Mouse (Mus musculus): ENCODE measurements at regions not wholly inside any gene's neighbourhood (a gene's known extent, or its start where the extent isn't known, plus 50 kb on each side); places are given as distances from the start of the nearest gene placed in this dataset.

DNA sequence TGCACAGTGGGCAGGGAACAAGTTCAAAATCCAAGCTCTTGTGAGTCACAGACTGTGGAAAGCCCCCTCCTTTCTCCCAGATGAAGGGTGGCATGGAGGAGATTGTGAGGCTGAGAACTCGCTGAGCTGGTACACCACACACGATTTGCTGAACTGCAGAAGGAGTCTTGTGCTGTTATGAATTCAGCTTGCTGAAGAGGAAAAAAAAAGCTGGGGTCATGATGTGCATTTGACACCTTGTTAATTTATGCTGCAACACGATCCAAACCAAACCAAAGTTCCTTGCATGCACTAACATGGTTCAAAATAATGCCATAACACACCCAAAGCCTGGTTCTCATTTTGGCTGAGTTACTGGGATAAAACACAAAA lies 485.9 kb downstream of the Hdgfl1 start:
- no peak overlapping the region for H3K27ac ChIP-seq (ENCODE audit: control insufficient read depth, insufficient read depth, low read length)
- no peaks in the 10 kb centered on the region for H3K4me1 ChIP-seq (replicated peaks; ENCODE audit: control insufficient read depth, insufficient read depth, low read length)
- H3K27me3 ChIP-seq (ENCODE audit: control insufficient read depth, insufficient read depth, low read length), result no peaks in the 10 kb centered on the region
- TF ChIP-seq CTCF (IDR thresholded peaks at IDR 0.05; ENCODE audit: borderline replicate concordance, control insufficient read depth, extremely low read depth, insufficient read depth, low read length, poor library complexity) (no peak), POLR2A (IDR thresholded peaks at IDR 0.05; ENCODE audit: control insufficient read depth, extremely low read depth, insufficient read depth, low read length, poor library complexity) (no peak)
- WGBS, result 71% methylated on average over 3 of the region's 3 CpGs
- H3K36me3 ChIP-seq (ENCODE audit: control insufficient read depth, insufficient read depth, low read length), result no peaks in the 10 kb centered on the region
- DNase-seq, result no peak
- no peak overlapping the region for H3K4me3 ChIP-seq (ENCODE audit: control insufficient read depth, insufficient read depth, low read length)

DNA sequence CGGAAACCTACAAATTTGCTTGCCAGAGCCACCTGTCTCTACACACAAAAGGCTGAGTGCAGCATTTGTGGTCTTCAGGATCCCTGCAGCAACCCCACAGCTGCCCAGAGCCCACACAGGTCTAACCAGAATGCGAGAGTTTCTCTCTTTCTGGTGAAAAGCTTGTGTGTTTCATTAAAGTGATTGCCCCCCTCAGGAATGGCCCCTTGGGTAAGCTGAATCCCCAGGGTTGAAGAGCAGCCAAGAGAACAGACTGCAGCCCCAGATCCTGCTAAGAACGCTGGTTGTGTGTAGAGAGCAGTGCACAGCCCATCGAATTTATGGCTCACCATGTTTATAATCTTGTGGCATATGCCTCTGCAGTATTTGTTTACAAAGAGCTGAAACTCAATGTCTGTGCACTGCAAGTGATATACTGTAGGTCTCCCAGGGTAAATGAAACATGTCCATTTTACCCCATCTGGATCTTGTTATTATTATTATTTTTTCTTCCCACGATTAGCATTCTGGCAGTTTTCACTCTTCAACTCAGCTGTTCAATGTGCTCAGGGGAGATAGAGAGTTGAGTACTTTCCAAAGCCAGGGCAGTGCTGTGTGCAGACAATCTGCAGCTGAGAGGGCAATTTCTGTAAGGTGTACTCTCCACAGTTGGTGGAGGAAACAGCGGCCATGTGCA lies 486.4 kb downstream of the Hdgfl1 start:
- Histone ChIP-seq H3K4me1 (replicated peaks; ENCODE audit: control insufficient read depth, insufficient read depth, low read length) (no peaks in the 10 kb centered on the region), H3K27me3 (ENCODE audit: control insufficient read depth, insufficient read depth, low read length) (no peaks in the 10 kb centered on the region), H3K36me3 (ENCODE audit: control insufficient read depth, insufficient read depth, low read length) (no peaks in the 10 kb centered on the region), H3K27ac (ENCODE audit: control insufficient read depth, insufficient read depth, low read length) (no peak overlapping the region; the same call in 1 of the 2 replicates), H3K4me3 (ENCODE audit: control insufficient read depth, insufficient read depth, low read length) (no peak overlapping the region)
- 86% methylated on average over 6 of the region's 6 CpGs for WGBS
- DNase-seq, result no peak
- TF ChIP-seq POLR2A (IDR thresholded peaks at IDR 0.05; ENCODE audit: control insufficient read depth, extremely low read depth, insufficient read depth, low read length, poor library complexity) (no peak), CTCF (IDR thresholded peaks at IDR 0.05; ENCODE audit: borderline replicate concordance, control insufficient read depth, extremely low read depth, insufficient read depth, low read length, poor library complexity) (no peak)

DNA sequence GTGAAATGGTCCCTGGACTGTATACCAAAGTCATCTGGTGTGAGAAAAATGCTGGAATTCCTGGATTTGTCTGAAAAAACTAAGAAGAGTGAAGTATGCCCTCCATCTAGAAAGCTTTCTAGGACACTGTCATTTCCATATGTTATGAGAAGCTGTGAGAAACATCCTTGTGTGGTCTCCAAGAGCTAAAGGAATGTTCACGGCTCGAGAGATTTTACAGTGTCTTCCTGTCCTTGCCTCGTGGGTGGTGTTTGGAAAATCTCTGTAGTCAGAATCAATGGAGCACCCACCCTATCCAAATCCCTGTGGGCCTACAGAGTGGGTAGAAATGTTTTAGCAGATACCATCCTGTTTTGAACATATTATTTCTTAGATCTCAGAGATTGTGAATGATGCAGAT lies 487.7 kb downstream of the Hdgfl1 start:
- H3K36me3 ChIP-seq (ENCODE audit: control insufficient read depth, insufficient read depth, low read length), result no peaks in the 10 kb centered on the region
- H3K27me3 ChIP-seq (ENCODE audit: control insufficient read depth, insufficient read depth, low read length), result no peaks in the 10 kb centered on the region
- H3K4me1 ChIP-seq (replicated peaks; ENCODE audit: control insufficient read depth, insufficient read depth, low read length), result no peaks in the 10 kb centered on the region
- H3K27ac ChIP-seq (ENCODE audit: control insufficient read depth, insufficient read depth, low read length), result no peak overlapping the region
- H3K4me3 ChIP-seq (ENCODE audit: control insufficient read depth, insufficient read depth, low read length), result no peak overlapping the region
- WGBS, result 87% methylated on average over 3 of the region's 3 CpGs
- DNase-seq, result no peak
- no peak for TF ChIP-seq CTCF (IDR thresholded peaks at IDR 0.05; ENCODE audit: borderline replicate concordance, control insufficient read depth, extremely low read depth, insufficient read depth, low read length, poor library complexity)

DNA sequence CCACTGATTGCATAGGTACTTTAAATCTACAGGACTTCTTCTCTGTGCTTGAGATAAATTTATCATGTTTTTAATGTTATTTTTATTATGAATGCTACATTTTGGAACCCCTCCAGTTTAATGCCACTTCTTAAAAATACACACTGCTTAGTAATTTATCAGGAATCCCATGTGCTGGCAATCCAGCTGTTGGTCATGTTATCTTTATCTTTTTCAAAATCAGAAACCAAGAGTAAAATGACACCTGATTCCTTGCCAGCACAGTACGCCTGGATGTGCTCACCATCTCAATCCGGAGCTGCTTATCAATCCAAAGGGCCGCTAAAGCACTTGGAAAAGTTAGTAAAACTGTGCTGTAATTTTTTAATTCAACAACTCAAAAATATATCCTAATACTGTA lies 497.1 kb downstream of the Hdgfl1 start:
- TF ChIP-seq CTCF (IDR thresholded peaks at IDR 0.05; ENCODE audit: borderline replicate concordance, control insufficient read depth, extremely low read depth, insufficient read depth, low read length, poor library complexity), result no peak
- TF ChIP-seq POLR2A (IDR thresholded peaks at IDR 0.05; ENCODE audit: control insufficient read depth, extremely low read depth, insufficient read depth, low read length, poor library complexity), result no peak
- Histone ChIP-seq H3K36me3 (ENCODE audit: control insufficient read depth, insufficient read depth, low read length) (no peaks in the 10 kb centered on the region), H3K27ac (ENCODE audit: control insufficient read depth, insufficient read depth, low read length) (no peak overlapping the region), H3K27me3 (ENCODE audit: control insufficient read depth, insufficient read depth, low read length) (no peaks in the 10 kb centered on the region), H3K4me1 (replicated peaks; ENCODE audit: control insufficient read depth, insufficient read depth, low read length) (no peaks in the 10 kb centered on the region), H3K4me3 (ENCODE audit: control insufficient read depth, insufficient read depth, low read length) (no peak overlapping the region)
- DNase-seq, result no peak
- WGBS, result 88% methylated on average over 3 of the region's 3 CpGs

DNA sequence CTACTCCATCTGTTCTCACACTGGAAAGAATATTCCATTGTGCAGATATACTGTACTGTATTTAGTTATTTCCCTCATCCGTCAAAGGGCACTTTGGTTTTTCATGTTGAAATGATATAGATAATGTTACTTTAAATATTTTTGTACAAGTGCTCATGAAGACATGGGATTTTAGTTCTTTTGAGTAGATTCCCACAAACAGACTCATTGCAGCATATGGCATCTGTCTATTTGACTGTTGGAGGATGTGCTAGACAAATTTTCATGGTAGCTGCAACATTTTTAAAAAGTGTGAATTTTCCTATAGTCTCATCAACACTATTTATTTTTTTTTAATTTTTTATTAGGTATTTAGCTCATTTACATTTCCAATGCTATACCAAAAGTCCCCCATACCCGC lies 502.5 kb downstream of the Hdgfl1 start:
- Histone ChIP-seq H3K27me3 (ENCODE audit: control insufficient read depth, insufficient read depth, low read length) (no peaks in the 10 kb centered on the region), H3K4me1 (replicated peaks; ENCODE audit: control insufficient read depth, insufficient read depth, low read length) (no peaks in the 10 kb centered on the region), H3K27ac (ENCODE audit: control insufficient read depth, insufficient read depth, low read length) (no peak overlapping the region), H3K36me3 (ENCODE audit: control insufficient read depth, insufficient read depth, low read length) (no peaks in the 10 kb centered on the region), H3K4me3 (ENCODE audit: control insufficient read depth, insufficient read depth, low read length) (no peak overlapping the region)
- TF ChIP-seq CTCF (IDR thresholded peaks at IDR 0.05; ENCODE audit: borderline replicate concordance, control insufficient read depth, extremely low read depth, insufficient read depth, low read length, poor library complexity) (no peak), POLR2A (IDR thresholded peaks at IDR 0.05; ENCODE audit: control insufficient read depth, extremely low read depth, insufficient read depth, low read length, poor library complexity) (no peak)
- 98% methylated on average over 2 of the region's 2 CpGs for WGBS
- DNase-seq, result no peak

DNA sequence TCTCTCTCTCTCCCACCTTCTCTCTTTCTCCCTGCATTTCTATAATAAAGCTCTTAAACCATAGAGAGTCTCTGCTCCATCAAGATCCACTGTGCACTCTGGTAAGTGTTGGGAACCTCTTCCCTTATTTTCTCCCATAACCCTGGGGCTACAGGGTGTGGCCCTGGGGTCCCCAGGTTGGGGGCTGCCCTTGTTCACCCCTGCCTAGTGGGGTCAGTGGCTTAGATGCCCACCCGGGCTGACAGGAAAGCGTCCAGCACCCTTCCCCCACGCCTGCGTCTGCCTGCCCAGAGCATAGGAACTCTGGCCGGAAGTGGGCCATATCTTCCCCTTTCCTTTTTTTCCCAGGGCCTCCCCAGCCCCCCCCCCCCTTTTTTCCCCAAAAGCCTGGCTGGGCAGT lies 534.0 kb downstream of the Hdgfl1 start:
- WGBS, result 70% methylated on average over 5 of the region's 5 CpGs
- no peaks in the 10 kb centered on the region for H3K36me3 ChIP-seq (ENCODE audit: control insufficient read depth, insufficient read depth, low read length)
- H3K4me3 ChIP-seq (ENCODE audit: control insufficient read depth, insufficient read depth, low read length), result no peak overlapping the region
- H3K27me3 ChIP-seq (ENCODE audit: control insufficient read depth, insufficient read depth, low read length), result no peaks in the 10 kb centered on the region
- DNase-seq, result no peak
- TF ChIP-seq POLR2A (IDR thresholded peaks at IDR 0.05; ENCODE audit: control insufficient read depth, extremely low read depth, insufficient read depth, low read length, poor library complexity) (no peak), CTCF (IDR thresholded peaks at IDR 0.05; ENCODE audit: borderline replicate concordance, control insufficient read depth, extremely low read depth, insufficient read depth, low read length, poor library complexity) (no peak)
- no peak overlapping the region for H3K27ac ChIP-seq (ENCODE audit: control insufficient read depth, insufficient read depth, low read length)
- H3K4me1 ChIP-seq (replicated peaks; ENCODE audit: control insufficient read depth, insufficient read depth, low read length), result no peaks in the 10 kb centered on the region

DNA sequence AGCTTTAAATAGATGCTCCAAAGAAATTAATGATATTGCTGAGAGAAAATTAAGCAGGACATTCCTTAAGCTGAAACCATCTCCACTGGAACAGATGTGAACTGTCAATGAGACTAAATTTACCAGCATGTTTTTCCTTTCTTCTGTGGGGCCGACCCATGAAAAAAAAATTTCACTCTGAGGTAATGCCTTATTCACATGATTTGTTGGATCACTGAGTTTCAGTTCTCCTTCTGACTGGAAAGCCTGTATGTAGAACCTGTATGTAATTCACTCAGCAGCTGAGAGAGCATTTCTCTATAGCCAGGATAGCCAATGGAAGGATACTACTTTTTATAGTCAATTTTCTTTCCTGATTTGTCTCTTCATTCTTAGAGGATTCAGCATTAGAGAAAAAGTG lies 535.3 kb downstream of the Hdgfl1 start:
- H3K27me3 ChIP-seq (ENCODE audit: control insufficient read depth, insufficient read depth, low read length), result no peaks in the 10 kb centered on the region
- H3K36me3 ChIP-seq (ENCODE audit: control insufficient read depth, insufficient read depth, low read length), result no peaks in the 10 kb centered on the region
- no peak for TF ChIP-seq POLR2A (IDR thresholded peaks at IDR 0.05; ENCODE audit: control insufficient read depth, extremely low read depth, insufficient read depth, low read length, poor library complexity)
- no peak for TF ChIP-seq CTCF (IDR thresholded peaks at IDR 0.05; ENCODE audit: borderline replicate concordance, control insufficient read depth, extremely low read depth, insufficient read depth, low read length, poor library complexity)
- no peak overlapping the region for H3K27ac ChIP-seq (ENCODE audit: control insufficient read depth, insufficient read depth, low read length)
- no peak for DNase-seq
- H3K4me3 ChIP-seq (ENCODE audit: control insufficient read depth, insufficient read depth, low read length), result no peak overlapping the region
- 45% methylated on average over 1 of the region's 1 CpGs for WGBS
- H3K4me1 ChIP-seq (replicated peaks; ENCODE audit: control insufficient read depth, insufficient read depth, low read length), result no peaks in the 10 kb centered on the region
